Mouse (Mus musculus): ENCODE data around the gene Sec62. TPM values are rescaled to one million over a fixed set of nuclear protein-coding genes. Genes with fewer than 3 reads are reported as not detected.

Sec62 gene
- polyA plus RNA-seq, 1 experiment, result 12.9 TPM

- H3K27ac ChIP-seq (ENCODE audit: control insufficient read depth, insufficient read depth, low read length), result no peak overlapping the region
- 95% methylated on average over 5 of the region's 5 CpGs for WGBS
- H3K4me1 ChIP-seq (replicated peaks; ENCODE audit: control insufficient read depth, insufficient read depth, low read length), result no peaks in the 10 kb centered on the region
- no peak for DNase-seq
- no peak overlapping the region for H3K4me3 ChIP-seq (ENCODE audit: control insufficient read depth, insufficient read depth, low read length)
- no peaks in the 10 kb centered on the region for H3K27me3 ChIP-seq (ENCODE audit: control insufficient read depth, insufficient read depth, low read length)
- TF ChIP-seq POLR2A (IDR thresholded peaks at IDR 0.05; ENCODE audit: control insufficient read depth, extremely low read depth, insufficient read depth, low read length, poor library complexity), result no peak
- no peak for TF ChIP-seq CTCF (IDR thresholded peaks at IDR 0.05; ENCODE audit: borderline replicate concordance, control insufficient read depth, extremely low read depth, insufficient read depth, low read length, poor library complexity)
- H3K36me3 ChIP-seq (ENCODE audit: control insufficient read depth, insufficient read depth, low read length), result no peaks in the 10 kb centered on the region
Observed at GRCm38 (mm10) chr3:30774677-30775076, 18.0 kb upstream of the Sec62 start.

GRCm38 (mm10) chr3:30777984-30778383, 14.7 kb upstream of the Sec62 start:
- Histone ChIP-seq H3K27me3 (ENCODE audit: control insufficient read depth, insufficient read depth, low read length) (no peaks in the 10 kb centered on the region), H3K27ac (ENCODE audit: control insufficient read depth, insufficient read depth, low read length) (no peak overlapping the region), H3K4me1 (replicated peaks; ENCODE audit: control insufficient read depth, insufficient read depth, low read length) (no peaks in the 10 kb centered on the region), H3K4me3 (ENCODE audit: control insufficient read depth, insufficient read depth, low read length) (no peak overlapping the region), H3K36me3 (ENCODE audit: control insufficient read depth, insufficient read depth, low read length) (no peaks in the 10 kb centered on the region)
- no peak for DNase-seq
- TF ChIP-seq CTCF (IDR thresholded peaks at IDR 0.05; ENCODE audit: borderline replicate concordance, control insufficient read depth, extremely low read depth, insufficient read depth, low read length, poor library complexity), result no peak
- no peak for TF ChIP-seq POLR2A (IDR thresholded peaks at IDR 0.05; ENCODE audit: control insufficient read depth, extremely low read depth, insufficient read depth, low read length, poor library complexity)
- WGBS, result 90% methylated on average over 5 of the region's 5 CpGs

- Histone ChIP-seq H3K27me3 (ENCODE audit: control insufficient read depth, insufficient read depth, low read length) (no peaks in the 10 kb centered on the region), H3K36me3 (ENCODE audit: control insufficient read depth, insufficient read depth, low read length) (no peaks in the 10 kb centered on the region), H3K4me3 (ENCODE audit: control insufficient read depth, insufficient read depth, low read length) (no peak overlapping the region), H3K27ac (ENCODE audit: control insufficient read depth, insufficient read depth, low read length) (no peak overlapping the region), H3K4me1 (replicated peaks; ENCODE audit: control insufficient read depth, insufficient read depth, low read length) (no peaks in the 10 kb centered on the region)
- WGBS, result 75% methylated on average over 5 of the region's 5 CpGs
- TF ChIP-seq CTCF (IDR thresholded peaks at IDR 0.05; ENCODE audit: borderline replicate concordance, control insufficient read depth, extremely low read depth, insufficient read depth, low read length, poor library complexity) (no peak), POLR2A (IDR thresholded peaks at IDR 0.05; ENCODE audit: control insufficient read depth, extremely low read depth, insufficient read depth, low read length, poor library complexity) (no peak)
- DNase-seq, result no peak
Observed at GRCm38 (mm10) chr3:30788531-30788930, 4.1 kb upstream of the Sec62 start.

GRCm38 (mm10) chr3:30793403-30794221, 937 bp downstream of the Sec62 start:
- TF ChIP-seq CTCF (IDR thresholded peaks at IDR 0.05; ENCODE audit: borderline replicate concordance, control insufficient read depth, extremely low read depth, insufficient read depth, low read length, poor library complexity) (no peak; the same call in 1 of the 2 replicates), POLR2A (IDR thresholded peaks at IDR 0.05; ENCODE audit: control insufficient read depth, extremely low read depth, insufficient read depth, low read length, poor library complexity) (no peak)
- whole genome bisulfite sequencing, result under 1% methylated on average over 72 of the region's 75 CpGs
- H3K4me1 ChIP-seq (replicated peaks; ENCODE audit: control insufficient read depth, insufficient read depth, low read length), result peaks cover 3% of the 10 kb centered on the region; the same call in 1 of the 2 replicates
- H3K4me3 ChIP-seq (ENCODE audit: control insufficient read depth, insufficient read depth, low read length), result peak overlapping the region; percentile 94
- peak; percentile 24 for DNase-seq
- no peaks in the 10 kb centered on the region for H3K27me3 ChIP-seq (ENCODE audit: control insufficient read depth, insufficient read depth, low read length)
- peak overlapping the region; percentile 24; the same call in 1 of the 2 replicates for H3K27ac ChIP-seq (ENCODE audit: control insufficient read depth, insufficient read depth, low read length)
- no peaks in the 10 kb centered on the region for H3K36me3 ChIP-seq (ENCODE audit: control insufficient read depth, insufficient read depth, low read length)

- H3K27ac ChIP-seq (ENCODE audit: control insufficient read depth, insufficient read depth, low read length), result no peak overlapping the region
- no peak overlapping the region for H3K4me3 ChIP-seq (ENCODE audit: control insufficient read depth, insufficient read depth, low read length)
- WGBS, result 99% methylated on average over 3 of the region's 3 CpGs
- peaks cover 31% of the 10 kb centered on the region for H3K36me3 ChIP-seq (ENCODE audit: control insufficient read depth, insufficient read depth, low read length)
- H3K27me3 ChIP-seq (ENCODE audit: control insufficient read depth, insufficient read depth, low read length), result no peaks in the 10 kb centered on the region
- H3K4me1 ChIP-seq (replicated peaks; ENCODE audit: control insufficient read depth, insufficient read depth, low read length), result no peaks in the 10 kb centered on the region
- DNase-seq, result no peak
- no peak for TF ChIP-seq CTCF (IDR thresholded peaks at IDR 0.05; ENCODE audit: borderline replicate concordance, control insufficient read depth, extremely low read depth, insufficient read depth, low read length, poor library complexity)
- TF ChIP-seq POLR2A (IDR thresholded peaks at IDR 0.05; ENCODE audit: control insufficient read depth, extremely low read depth, insufficient read depth, low read length, poor library complexity), result no peak
Observed at GRCm38 (mm10) chr3:30802171-30802570, 9.5 kb downstream of the Sec62 start.

GRCm38 (mm10) chr3:30812881-30813280, 20.2 kb downstream of the Sec62 start:
- peaks cover 60% of the 10 kb centered on the region for H3K36me3 ChIP-seq (ENCODE audit: control insufficient read depth, insufficient read depth, low read length)
- no peak overlapping the region for H3K4me3 ChIP-seq (ENCODE audit: control insufficient read depth, insufficient read depth, low read length)
- H3K4me1 ChIP-seq (replicated peaks; ENCODE audit: control insufficient read depth, insufficient read depth, low read length), result no peaks in the 10 kb centered on the region
- no peak overlapping the region for H3K27ac ChIP-seq (ENCODE audit: control insufficient read depth, insufficient read depth, low read length)
- no peak for TF ChIP-seq CTCF (IDR thresholded peaks at IDR 0.05; ENCODE audit: borderline replicate concordance, control insufficient read depth, extremely low read depth, insufficient read depth, low read length, poor library complexity)
- TF ChIP-seq POLR2A (IDR thresholded peaks at IDR 0.05; ENCODE audit: control insufficient read depth, extremely low read depth, insufficient read depth, low read length, poor library complexity), result no peak
- no peak for DNase-seq
- 90% methylated on average over 3 of the region's 3 CpGs for WGBS
- no peaks in the 10 kb centered on the region for H3K27me3 ChIP-seq (ENCODE audit: control insufficient read depth, insufficient read depth, low read length)
